Mouse (Mus musculus) testis, adult 2 months (tissue): ENCODE data around the gene Fgfr1op. TPM values are rescaled to one million over a fixed set of nuclear protein-coding genes. Genes with fewer than 3 reads are reported as not detected.

ENCODE experiments used
- H3K27ac ChIP-seq: fragments of 200-500 bp; 2 replicates; pipeline ENCODE4 v1.5.1; 2012; ENCODE audit warnings: low read depth, low read length; ENCODE audit not compliant: control insufficient read depth, insufficient read depth
- H3K27me3 ChIP-seq: fragments of 200-500 bp; 2 replicates; pipeline ENCODE4 v1.6.1; 2012; ENCODE audit warnings: mild to moderate bottlenecking, low read length, moderate library complexity; ENCODE audit not compliant: control insufficient read depth, insufficient read depth
- H3K36me3 ChIP-seq: fragments of 200-500 bp; 2 replicates; pipeline ENCODE4 v1.6.1; 2012; ENCODE audit warnings: mild to moderate bottlenecking, low read length; ENCODE audit not compliant: control insufficient read depth, insufficient read depth
- H3K4me1 ChIP-seq: fragments of 200-500 bp; 2 replicates; pipeline ENCODE4 v1.6.1; 2012; ENCODE audit warnings: low read length; ENCODE audit not compliant: control insufficient read depth, insufficient read depth
- H3K4me3 ChIP-seq: fragments of 200-500 bp; 2 replicates; pipeline ENCODE4 v1.5.1; 2012; ENCODE audit warnings: low read depth, mild to moderate bottlenecking, low read length, moderate library complexity, mixed read lengths; ENCODE audit not compliant: control insufficient read depth
- CTCF ChIP-seq: fragments of 200-500 bp; IDR thresholded peaks from 2 replicates; pipeline ENCODE4 v1.5.1; 2012; ENCODE audit warnings: low read depth, mild to moderate bottlenecking, inconsistent platforms, low read length, moderate library complexity; ENCODE audit not compliant: control insufficient read depth, insufficient read depth, insufficient replicate concordance
- POLR2A ChIP-seq: fragments of 200-500 bp; IDR thresholded peaks from 2 replicates; pipeline ENCODE4 v1.6.1; 2012; ENCODE audit warnings: low read depth, mild to moderate bottlenecking, inconsistent platforms, low read length, moderate library complexity; ENCODE audit not compliant: control insufficient read depth
- polyA plus RNA-seq: library from polyadenylated mRNA; depleted of rRNA; stranded (reverse); fragments of >200 nt; gene quantifications from 2 replicates; pipeline ENCODE4 v1.2.3, GENCODE M21; 2012

The Fgfr1op gene
- polyA plus RNA-seq, 1 experiment, result 28.2 TPM

- Histone ChIP-seq H3K27ac (no peak overlapping the region), H3K36me3 (no peaks in the 10 kb centered on the region), H3K4me1 (no peaks in the 10 kb centered on the region), H3K27me3 (no peaks in the 10 kb centered on the region), H3K4me3 (no peak overlapping the region)
- TF ChIP-seq CTCF (no peak), POLR2A (no peak)
Measured at GRCm38 (mm10) chr17:8210170-8210569, 44.9 kb downstream of the Fgfr1op start.

GRCm38 (mm10) chr17:8210675-8211074, 45.4 kb downstream of the Fgfr1op start:
- Histone ChIP-seq H3K27ac (no peak overlapping the region), H3K36me3 (no peaks in the 10 kb centered on the region), H3K4me3 (no peak overlapping the region), H3K27me3 (no peaks in the 10 kb centered on the region), H3K4me1 (no peaks in the 10 kb centered on the region)
- no peak for TF ChIP-seq CTCF
- no peak for TF ChIP-seq POLR2A

GRCm38 (mm10) chr17:8211399-8211798, 46.1 kb downstream of the Fgfr1op start:
- Histone ChIP-seq H3K27me3 (no peaks in the 10 kb centered on the region), H3K36me3 (no peaks in the 10 kb centered on the region), H3K4me3 (no peak overlapping the region), H3K4me1 (no peaks in the 10 kb centered on the region), H3K27ac (no peak overlapping the region)
- no peak for TF ChIP-seq CTCF
- TF ChIP-seq POLR2A, result no peak

- Histone ChIP-seq H3K36me3 (no peaks in the 10 kb centered on the region), H3K27ac (no peak overlapping the region), H3K27me3 (no peaks in the 10 kb centered on the region), H3K4me1 (no peaks in the 10 kb centered on the region), H3K4me3 (no peak overlapping the region)
- TF ChIP-seq POLR2A (no peak), CTCF (no peak)
Measured at GRCm38 (mm10) chr17:8214369-8214768, 49.1 kb downstream of the Fgfr1op start.

GRCm38 (mm10) chr17:8215016-8215745, 49.9 kb downstream of the Fgfr1op start:
- no peaks in the 10 kb centered on the region for H3K36me3 ChIP-seq
- TF ChIP-seq CTCF (no peak), POLR2A (no peak)
- H3K27me3 ChIP-seq, result no peaks in the 10 kb centered on the region
- no peaks in the 10 kb centered on the region for H3K4me1 ChIP-seq
- no peak overlapping the region for H3K4me3 ChIP-seq
- no peak overlapping the region for H3K27ac ChIP-seq

- TF ChIP-seq CTCF, result no peak
- TF ChIP-seq POLR2A, result no peak
- Histone ChIP-seq H3K27me3 (no peaks in the 10 kb centered on the region), H3K4me1 (no peaks in the 10 kb centered on the region), H3K27ac (no peak overlapping the region), H3K4me3 (no peak overlapping the region), H3K36me3 (no peaks in the 10 kb centered on the region)
Measured at GRCm38 (mm10) chr17:8223225-8223624, 57.9 kb downstream of the Fgfr1op start.

- H3K27ac ChIP-seq, result no peak overlapping the region
- no peak for TF ChIP-seq CTCF
- no peak for TF ChIP-seq POLR2A
- no peaks in the 10 kb centered on the region for H3K4me1 ChIP-seq
- no peaks in the 10 kb centered on the region for H3K27me3 ChIP-seq
- H3K36me3 ChIP-seq, result no peaks in the 10 kb centered on the region
- no peak overlapping the region for H3K4me3 ChIP-seq
Measured at GRCm38 (mm10) chr17:8224072-8224471, 58.8 kb downstream of the Fgfr1op start.
